Mouse (Mus musculus) liver, embryonic 12.5 days (tissue): Measurements from ENCODE around the gene Hgfac. TPM values are rescaled to one million over a fixed set of nuclear protein-coding genes. Genes with fewer than 3 reads are reported as not detected.

ENCODE experiments used
- ATAC-seq: fragments of 200-750 bp; cut with Nextera tagmentation; 2 replicates; pipeline ENCODE4 v1.8.0; 2017; ENCODE audit warnings: moderate number of reproducible peaks, mild to moderate bottlenecking, moderate library complexity
- H3K27ac ChIP-seq: fragments of 300-500 bp; sonication (generic); 2 replicates; pipeline ENCODE4 v1.5.1; 2016; ENCODE audit warnings: mild to moderate bottlenecking
- H3K27me3 ChIP-seq: fragments of 300-500 bp; sonication (generic); replicated peaks from 2 replicates; pipeline ENCODE4 v1.6.1; 2016; ENCODE audit warnings: mild to moderate bottlenecking, moderate library complexity
- H3K36me3 ChIP-seq: fragments of 300-500 bp; sonication (generic); 2 replicates; pipeline ENCODE4 v1.6.1; 2016; ENCODE audit warnings: mild to moderate bottlenecking, moderate library complexity
- H3K4me1 ChIP-seq: fragments of 300-500 bp; sonication (generic); 2 replicates; pipeline ENCODE4 v1.6.1; 2016
- H3K4me2 ChIP-seq: fragments of 300-500 bp; sonication (generic); 2 replicates; pipeline ENCODE4 v1.6.1; 2016; ENCODE audit warnings: mild to moderate bottlenecking, moderate library complexity
- H3K4me3 ChIP-seq: fragments of 300-500 bp; sonication (generic); 2 replicates; pipeline ENCODE4 v1.5.1; 2016; ENCODE audit warnings: mild to moderate bottlenecking, moderate library complexity
- H3K9ac ChIP-seq: fragments of 300-500 bp; sonication (generic); 2 replicates; pipeline ENCODE4 v1.6.1; 2016; ENCODE audit warnings: mild to moderate bottlenecking, moderate library complexity
- H3K9me3 ChIP-seq: fragments of 300-500 bp; sonication (generic); replicated peaks from 2 replicates; pipeline ENCODE4 v1.6.1; 2016; ENCODE audit warnings: mild to moderate bottlenecking, moderate library complexity
- WGBS: fragments of 180-500 bp; shearing (Covaris S2); methylation state at CpG from one replicate; pipeline ENCODE4 v1.1.7; 2016; ENCODE audit not compliant: insufficient replicate concordance; 5-methylcytosine and 5-hydroxymethylcytosine counted together
- polyA plus RNA-seq: library from polyadenylated mRNA; unstranded; fragments of >200 nt; fragmentation: Nextera tagmentation; extraction: Ambion mirVana; gene quantifications from 2 replicates; pipeline ENCODE4 v1.2.1, GENCODE M21; 2016

Hgfac gene
- 43.3 and 44.1 TPM in 2 replicates for polyA plus RNA-seq

- Histone ChIP-seq H3K27me3 (no peaks in the 10 kb centered on the region; the same call in 1 of the 2 replicates), H3K27ac (peak within 1 kb of the TSS; percentile 76), H3K9ac (peak within 1 kb of the TSS; percentile 35; the same call in 1 of the 2 replicates), H3K4me3 (peak within 1 kb of the TSS; percentile 29), H3K36me3 (no peaks in the 10 kb centered on the region), H3K4me1 (peaks cover 45% of the 10 kb centered on the region), H3K9me3 (no peaks in the 10 kb centered on the region), H3K4me2 (peak within 1 kb of the TSS; percentile 44)
- ATAC-seq, result peak; percentile 49
- WGBS, result 33% methylated on average over 6 of the region's 6 CpGs
Measured at GRCm38 (mm10) chr5:35041268-35041829, at the start of gene Hgfac. Gene Hgfac (plus strand): TSS chr5:35041509.

- peaks cover 85% of the 10 kb centered on the region for H3K36me3 ChIP-seq
- H3K4me1 ChIP-seq, result peaks cover 26% of the 10 kb centered on the region
- no peak overlapping the region for H3K27ac ChIP-seq
- no peak overlapping the region for H3K4me2 ChIP-seq
- H3K9me3 ChIP-seq, result no peaks in the 10 kb centered on the region
- no peaks in the 10 kb centered on the region for H3K27me3 ChIP-seq
- H3K9ac ChIP-seq, result no peak overlapping the region
- WGBS, result 48% methylated on average over 3 of the region's 3 CpGs
- ATAC-seq, result no peak
- H3K4me3 ChIP-seq, result no peak overlapping the region
Measured at GRCm38 (mm10) chr5:34998754-34999153, 42.6 kb upstream of the Hgfac start.

GRCm38 (mm10) chr5:34999281-34999680 lies 42.0 kb upstream of the Hgfac start:
- Histone ChIP-seq H3K9me3 (no peaks in the 10 kb centered on the region), H3K4me1 (peaks cover 32% of the 10 kb centered on the region), H3K36me3 (peaks cover 84% of the 10 kb centered on the region), H3K4me3 (no peak overlapping the region), H3K27me3 (no peaks in the 10 kb centered on the region), H3K9ac (no peak overlapping the region), H3K4me2 (no peak overlapping the region), H3K27ac (no peak overlapping the region)
- WGBS, result 83% methylated on average over 6 of the region's 6 CpGs
- ATAC-seq, result no peak

- H3K4me3 ChIP-seq, result no peak overlapping the region
- H3K27me3 ChIP-seq, result no peaks in the 10 kb centered on the region
- H3K4me1 ChIP-seq, result peaks cover 42% of the 10 kb centered on the region
- no peak overlapping the region for H3K9ac ChIP-seq
- H3K4me2 ChIP-seq, result no peak overlapping the region
- no peak for ATAC-seq
- H3K9me3 ChIP-seq, result no peaks in the 10 kb centered on the region
- no peak overlapping the region for H3K27ac ChIP-seq
- H3K36me3 ChIP-seq, result peaks cover 82% of the 10 kb centered on the region
Measured at GRCm38 (mm10) chr5:35000323-35000722, 41.0 kb upstream of the Hgfac start.

- H3K36me3 ChIP-seq, result peaks cover 82% of the 10 kb centered on the region
- WGBS, result 45% methylated on average over 3 of the region's 3 CpGs
- ATAC-seq, result no peak
- H3K9me3 ChIP-seq, result no peaks in the 10 kb centered on the region
- no peak overlapping the region for H3K4me3 ChIP-seq
- H3K4me2 ChIP-seq, result no peak overlapping the region
- no peaks in the 10 kb centered on the region for H3K27me3 ChIP-seq
- no peak overlapping the region for H3K9ac ChIP-seq
- H3K4me1 ChIP-seq, result peaks cover 50% of the 10 kb centered on the region
- no peak overlapping the region for H3K27ac ChIP-seq
Measured at GRCm38 (mm10) chr5:35001144-35001543, 40.2 kb upstream of the Hgfac start.

- Histone ChIP-seq H3K9me3 (no peaks in the 10 kb centered on the region), H3K36me3 (peaks cover 93% of the 10 kb centered on the region), H3K27ac (peak overlapping the region; percentile 36; the same call in 1 of the 2 replicates), H3K4me1 (peaks cover 48% of the 10 kb centered on the region), H3K4me2 (peak overlapping the region; percentile 17; the same call in 1 of the 2 replicates), H3K27me3 (no peaks in the 10 kb centered on the region), H3K4me3 (no peak overlapping the region), H3K9ac (no peak overlapping the region; the same call in 1 of the 2 replicates)
- WGBS, result 86% methylated on average over 7 of the region's 7 CpGs
- ATAC-seq, result no peak
Measured at GRCm38 (mm10) chr5:35003611-35004162, 37.6 kb upstream of the Hgfac start.

- Histone ChIP-seq H3K9ac (0 out of 2 replicates have a peak overlapping the region, but pooled peaks have one; percentile 3), H3K36me3 (peaks cover 91% of the 10 kb centered on the region), H3K9me3 (no peaks in the 10 kb centered on the region), H3K4me1 (peaks cover 45% of the 10 kb centered on the region), H3K4me3 (no peak overlapping the region), H3K27me3 (no peaks in the 10 kb centered on the region), H3K27ac (0 out of 2 replicates have a peak overlapping the region, but pooled peaks have one; percentile 11), H3K4me2 (no peak overlapping the region)
- ATAC-seq, result no peak
- WGBS, result 85% methylated on average over 2 of the region's 2 CpGs
Measured at GRCm38 (mm10) chr5:35004769-35005168, 36.5 kb upstream of the Hgfac start.

GRCm38 (mm10) chr5:35005659-35006058 lies 35.6 kb upstream of the Hgfac start:
- Histone ChIP-seq H3K4me3 (no peak overlapping the region), H3K36me3 (peaks cover 91% of the 10 kb centered on the region), H3K4me2 (no peak overlapping the region), H3K4me1 (peaks cover 54% of the 10 kb centered on the region), H3K9ac (no peak overlapping the region), H3K9me3 (no peaks in the 10 kb centered on the region), H3K27me3 (no peaks in the 10 kb centered on the region), H3K27ac (peak overlapping the region; percentile 2; the same call in 1 of the 2 replicates)
- ATAC-seq, result peak; percentile 82
- WGBS, result 68% methylated on average over 3 of the region's 3 CpGs

GRCm38 (mm10) chr5:35006599-35006998 lies 34.7 kb upstream of the Hgfac start:
- Histone ChIP-seq H3K4me1 (peaks cover 52% of the 10 kb centered on the region), H3K4me2 (no peak overlapping the region), H3K4me3 (no peak overlapping the region), H3K9me3 (no peaks in the 10 kb centered on the region), H3K27me3 (no peaks in the 10 kb centered on the region), H3K27ac (no peak overlapping the region), H3K9ac (no peak overlapping the region), H3K36me3 (peaks cover 91% of the 10 kb centered on the region)
- WGBS, result 77% methylated on average over 2 of the region's 2 CpGs
- no peak for ATAC-seq

- Histone ChIP-seq H3K27ac (no peak overlapping the region), H3K9ac (no peak overlapping the region), H3K36me3 (peaks cover 86% of the 10 kb centered on the region), H3K4me3 (no peak overlapping the region), H3K27me3 (no peaks in the 10 kb centered on the region), H3K4me1 (peaks cover 47% of the 10 kb centered on the region), H3K4me2 (no peak overlapping the region), H3K9me3 (no peaks in the 10 kb centered on the region)
- 83% methylated on average over 4 of the region's 4 CpGs for WGBS
- no peak for ATAC-seq
Measured at GRCm38 (mm10) chr5:35009163-35009562, 32.1 kb upstream of the Hgfac start.

GRCm38 (mm10) chr5:35010656-35011055 lies 30.7 kb upstream of the Hgfac start:
- no peaks in the 10 kb centered on the region for H3K27me3 ChIP-seq
- peaks cover 32% of the 10 kb centered on the region for H3K4me1 ChIP-seq
- no peaks in the 10 kb centered on the region for H3K9me3 ChIP-seq
- H3K4me3 ChIP-seq, result no peak overlapping the region
- H3K9ac ChIP-seq, result no peak overlapping the region
- WGBS, result 68% methylated on average over 5 of the region's 5 CpGs
- no peak overlapping the region for H3K4me2 ChIP-seq
- ATAC-seq, result peak; percentile 46
- no peak overlapping the region for H3K27ac ChIP-seq
- peaks cover 85% of the 10 kb centered on the region for H3K36me3 ChIP-seq

GRCm38 (mm10) chr5:35011156-35011923 lies 30.0 kb upstream of the Hgfac start:
- Histone ChIP-seq H3K27me3 (no peaks in the 10 kb centered on the region), H3K9ac (no peak overlapping the region), H3K36me3 (peaks cover 84% of the 10 kb centered on the region), H3K27ac (no peak overlapping the region), H3K4me1 (peaks cover 25% of the 10 kb centered on the region), H3K9me3 (no peaks in the 10 kb centered on the region), H3K4me2 (no peak overlapping the region), H3K4me3 (no peak overlapping the region)
- WGBS, result 81% methylated on average over 6 of the region's 6 CpGs
- no peak for ATAC-seq
